Mouse (Mus musculus): ENCODE results near the gene G6pd2. TPM values are rescaled to one million over a fixed set of nuclear protein-coding genes. Genes with fewer than 3 reads are reported as not detected.

The G6pd2 gene
- not detected for polyA plus RNA-seq (2015; fragmentation: Illumina TruSeq; extraction: RNeasy Lipid Tissue Mini Kit (QIAGEN cat#74804); ENCODE audit: insufficient read depth, low read depth, low replicate concordance)

DNA sequence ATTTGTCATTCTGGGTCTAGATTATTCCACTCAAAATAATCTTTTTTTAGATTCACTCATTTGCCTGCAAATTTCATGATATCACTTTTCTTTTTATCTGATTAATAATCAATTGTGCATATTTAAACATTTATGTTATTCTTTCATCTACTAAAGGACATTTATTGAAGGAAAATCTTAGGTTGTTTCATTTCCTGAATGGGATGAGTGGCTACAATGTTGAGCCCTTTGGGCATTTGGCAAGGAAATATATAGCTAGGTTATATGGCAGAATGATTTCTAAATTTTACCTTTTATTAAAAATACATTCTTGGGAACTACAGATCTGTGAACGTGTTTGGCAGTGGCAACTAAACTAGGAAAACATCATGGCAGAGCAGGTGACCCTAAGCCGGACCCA lies at the start of gene G6pd2:
TSS of gene G6pd2 (plus strand) at position 301 of the 400 bp plus-strand sequence.

Measured in pancreas, adult 10 weeks (tissue).